Mouse (Mus musculus): Measurements from ENCODE around the gene Prkag3.

Gene Prkag3

DNA sequence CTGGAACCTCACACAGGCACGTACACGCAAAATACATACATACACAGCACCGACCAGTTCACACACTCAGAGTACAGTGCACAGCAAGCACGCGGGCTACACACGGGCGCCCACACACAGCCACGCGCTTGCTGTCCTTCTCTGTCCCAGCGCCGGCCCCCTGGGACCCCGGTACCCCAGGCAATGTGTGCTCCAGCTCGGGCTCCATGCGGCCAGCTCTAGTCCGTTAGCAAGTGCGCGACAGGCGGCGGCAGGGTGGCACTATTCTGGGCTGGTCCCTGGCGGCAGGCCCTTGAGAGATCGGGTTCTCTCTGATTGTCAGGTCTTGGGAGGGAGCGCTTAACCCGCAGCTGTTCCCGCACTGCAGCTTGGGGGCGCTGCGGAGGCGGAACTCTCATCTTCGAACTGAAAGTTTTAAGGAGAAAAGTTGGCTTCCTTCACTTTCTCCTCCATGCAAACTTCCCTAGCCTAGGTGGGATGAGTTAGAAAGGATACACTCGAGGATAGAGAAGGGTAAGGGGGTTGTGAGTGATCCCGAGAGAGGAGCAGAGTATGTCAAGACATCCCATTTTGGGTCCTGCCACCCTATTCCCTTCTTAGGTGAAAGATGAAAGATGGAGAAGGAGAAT lies at the start of gene Prkag3:
Prkag3 (minus strand) TSS at position 579 of the 629 bp plus-strand sequence.
- peak; percentile 43 for DNase-seq (ENCODE audit: extremely low spot score, low spot score)

DNA sequence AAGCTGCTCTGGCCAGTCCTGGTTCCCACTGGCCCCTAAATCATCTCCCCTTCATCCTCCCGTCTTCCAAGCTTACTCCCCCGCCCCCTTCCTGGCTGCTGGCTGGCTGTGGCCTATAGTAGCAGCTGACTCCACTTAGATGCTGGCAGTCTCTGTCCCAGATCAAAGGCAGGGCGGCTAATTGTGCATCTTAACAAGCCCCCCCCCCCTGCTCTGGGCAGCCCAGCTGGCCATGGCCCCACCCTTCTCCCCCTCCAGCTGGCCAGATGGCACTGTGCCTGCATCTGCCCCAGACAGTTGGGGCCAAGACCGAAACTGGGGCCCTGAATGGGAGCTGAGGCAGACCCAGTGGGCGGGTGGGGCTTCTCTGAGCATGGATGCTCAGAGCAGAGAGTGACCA lies 48.4 kb upstream of the Prkag3 start:
- peak; percentile 65 for DNase-seq (ENCODE audit: extremely low spot score, low spot score)

DNA sequence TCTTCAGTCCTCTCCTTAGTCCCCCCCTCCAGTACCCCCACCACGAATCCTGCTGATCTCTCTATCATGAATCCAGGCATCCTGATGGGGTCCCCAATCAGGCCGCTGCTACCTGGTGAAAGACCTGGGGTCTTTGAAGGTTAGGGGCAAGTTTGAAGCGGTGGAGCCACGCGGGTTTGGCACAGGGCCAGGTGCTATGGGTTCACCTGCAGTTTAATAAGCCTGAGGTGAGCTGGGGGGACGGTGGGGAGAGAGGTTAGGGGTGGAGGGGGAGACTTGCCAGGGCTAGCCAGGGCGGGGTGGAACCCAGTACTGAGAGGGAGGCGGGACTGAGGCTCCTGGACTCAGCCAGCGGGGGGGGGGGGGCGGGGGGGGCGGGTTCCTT lies 46.1 kb upstream of the Prkag3 start:
- DNase-seq (ENCODE audit: extremely low spot score, low spot score) = no peak

DNA sequence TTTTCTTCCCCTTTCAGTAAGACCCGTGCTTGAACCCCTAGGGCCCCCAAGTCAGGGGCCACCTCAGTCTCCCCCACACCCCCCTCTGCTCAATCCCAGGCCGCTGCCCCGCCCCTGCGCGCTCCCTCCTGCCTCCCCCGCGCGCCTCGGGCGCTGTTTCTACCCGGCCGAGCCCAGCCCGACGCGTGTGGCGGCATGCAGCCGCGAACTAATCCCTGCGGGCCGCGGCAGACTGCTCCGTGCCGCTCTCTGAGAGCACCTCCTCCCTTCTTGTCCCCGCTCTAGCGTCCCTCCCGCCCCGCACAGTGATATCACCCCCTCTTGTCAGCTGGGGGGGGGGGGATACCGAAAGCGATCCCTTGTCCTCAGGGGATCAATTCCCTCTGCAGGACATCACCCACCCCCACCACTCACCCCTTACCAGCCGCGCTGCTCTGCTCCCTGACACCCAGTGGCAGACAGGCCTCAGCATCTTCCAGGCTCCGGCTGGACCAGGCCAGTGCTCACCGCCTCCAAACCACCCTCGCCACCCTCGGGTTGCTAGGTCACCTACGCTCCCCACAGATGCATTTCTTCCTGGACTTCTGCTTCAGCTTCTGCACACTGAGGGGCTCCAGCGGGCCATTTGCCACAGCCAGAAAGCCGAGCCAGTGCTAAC lies 45.6 kb upstream of the Prkag3 start:
- peak; percentile 51 for DNase-seq (ENCODE audit: extremely low spot score, low spot score)

DNA sequence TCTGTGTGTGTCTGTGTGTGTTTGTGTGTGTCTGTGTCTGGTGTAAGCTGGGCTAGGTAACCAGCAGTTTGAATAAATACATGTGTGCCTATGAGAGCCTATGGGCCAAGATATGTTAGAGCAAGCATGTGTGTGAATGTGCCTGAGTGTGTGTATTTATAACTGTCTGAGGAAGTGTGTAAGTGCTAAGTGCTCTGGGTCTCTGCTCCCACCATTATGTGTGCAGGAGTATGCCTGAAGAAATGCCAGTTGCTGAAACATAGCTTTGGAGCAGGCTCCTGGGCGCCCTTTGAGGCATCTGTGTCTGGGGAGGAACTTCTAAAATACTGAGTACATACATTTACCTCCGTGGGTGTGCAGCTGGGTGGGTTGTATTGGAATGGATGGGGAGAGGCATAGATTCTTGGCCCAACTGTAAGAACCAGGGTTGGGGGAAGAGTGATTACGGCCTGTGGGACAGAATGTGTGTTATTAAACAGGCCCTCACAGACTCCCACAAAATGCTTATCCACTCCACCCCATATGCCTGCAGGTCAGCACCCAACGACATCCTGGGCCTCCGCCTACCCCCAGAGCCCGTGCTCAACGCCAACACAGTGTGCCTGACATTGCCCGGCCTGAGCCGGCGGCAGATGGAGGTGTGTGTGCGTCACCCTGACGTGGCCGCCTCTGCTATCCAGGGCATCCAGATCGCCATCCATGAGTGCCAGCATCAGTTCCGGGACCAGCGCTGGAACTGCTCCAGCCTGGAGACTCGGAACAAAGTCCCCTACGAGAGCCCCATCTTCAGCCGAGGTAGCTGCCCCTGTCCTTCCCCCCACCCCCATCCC lies 44.0 kb upstream of the Prkag3 start:
- DNase-seq (ENCODE audit: extremely low spot score, low spot score) = peak; percentile 31

DNA sequence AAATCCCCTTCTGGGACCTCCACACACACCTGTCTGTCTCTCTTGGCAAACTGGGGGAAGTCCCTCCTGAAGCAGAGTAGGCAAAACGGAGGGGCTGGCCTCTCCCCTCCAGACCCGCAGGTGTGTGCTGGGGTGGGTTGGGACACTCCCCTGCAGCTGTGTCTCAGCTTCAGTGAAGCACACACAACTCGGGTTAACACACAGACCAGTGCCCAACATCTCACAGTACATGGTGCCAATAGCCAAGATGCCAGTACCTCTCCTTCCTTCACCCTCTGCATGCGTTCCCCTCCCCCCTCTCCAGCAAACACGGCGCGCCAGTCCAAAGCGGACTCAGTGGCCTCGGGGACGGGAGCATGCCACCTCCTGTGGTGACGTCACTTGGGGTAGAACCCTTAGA lies 42.2 kb upstream of the Prkag3 start, which contains the start of gene Wnt10a:
Wnt10a (plus strand) TSS at position 268 of the 400 bp plus-strand sequence.
- no peak for DNase-seq (ENCODE audit: extremely low spot score, low spot score)

DNA sequence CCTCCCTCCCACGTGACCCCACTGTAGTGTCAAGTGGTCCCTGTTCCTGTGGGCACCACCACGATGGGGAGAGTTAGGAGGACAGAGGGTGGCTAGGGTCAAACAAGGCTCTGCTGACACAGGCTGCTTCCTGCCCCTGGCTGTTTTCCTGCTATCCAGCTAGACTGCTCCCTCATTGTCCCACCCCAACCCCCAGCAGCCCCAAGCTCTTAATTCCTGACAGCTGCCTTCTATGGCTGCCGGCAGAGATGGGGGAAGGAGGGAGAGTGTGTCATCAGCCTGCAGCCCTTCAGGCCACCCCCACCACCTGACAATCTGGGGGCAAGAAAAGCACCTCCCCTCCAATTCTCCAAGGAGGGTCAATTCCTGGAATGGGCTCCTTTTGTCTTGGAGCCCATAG lies 41.1 kb upstream of the Prkag3 start:
- DNase-seq (ENCODE audit: extremely low spot score, low spot score) = no peak

DNA sequence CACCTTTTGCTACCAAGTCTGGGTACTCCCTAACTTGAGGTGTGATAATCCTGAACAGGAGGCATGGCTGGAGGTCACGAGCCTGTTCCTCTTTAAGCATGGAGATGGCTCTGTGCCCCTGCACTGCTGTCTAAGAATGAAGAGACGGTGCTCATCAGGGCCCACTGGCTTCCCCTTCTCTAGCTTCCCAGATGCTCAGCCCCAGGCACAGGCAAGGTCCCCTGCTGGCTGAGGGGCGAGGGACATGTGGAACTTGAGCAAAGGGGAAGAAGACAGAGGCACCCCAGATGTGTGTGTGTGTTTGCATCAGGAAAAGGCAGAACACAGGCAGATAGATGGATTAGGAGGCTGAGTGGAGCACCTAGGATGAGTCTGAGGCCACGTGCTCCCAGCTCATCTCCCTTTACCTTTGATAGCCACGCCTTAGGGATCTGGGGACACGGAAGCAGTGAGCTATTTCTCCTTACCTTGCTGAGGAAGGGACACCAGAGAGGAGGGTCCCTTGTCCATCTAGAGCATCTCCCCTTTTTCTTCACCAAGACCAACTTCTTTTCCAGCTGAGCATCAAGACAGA lies 39.7 kb upstream of the Prkag3 start:
- no peak for DNase-seq (ENCODE audit: extremely low spot score, low spot score)

DNA sequence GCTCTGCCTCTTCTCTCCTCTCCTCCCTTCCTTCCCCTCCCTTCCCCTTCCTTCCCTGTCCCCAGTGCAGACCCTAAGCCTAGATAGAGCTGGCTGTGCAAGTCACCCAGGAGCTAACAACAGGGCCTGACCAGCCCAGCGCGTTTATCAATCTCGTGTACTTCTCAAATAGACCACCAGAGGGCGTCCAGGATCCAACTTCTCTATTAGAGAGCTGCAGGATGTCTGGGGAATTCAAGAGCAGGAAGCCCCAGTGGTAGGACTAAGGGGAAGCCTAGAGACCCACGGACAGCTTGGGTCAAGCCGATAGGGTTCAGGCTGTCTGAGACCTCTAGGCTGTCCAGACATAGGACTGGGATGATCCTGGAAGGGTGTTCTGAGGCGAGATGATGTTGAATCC lies 38.8 kb upstream of the Prkag3 start:
- peak; percentile 87 for DNase-seq (ENCODE audit: extremely low spot score, low spot score)

DNA sequence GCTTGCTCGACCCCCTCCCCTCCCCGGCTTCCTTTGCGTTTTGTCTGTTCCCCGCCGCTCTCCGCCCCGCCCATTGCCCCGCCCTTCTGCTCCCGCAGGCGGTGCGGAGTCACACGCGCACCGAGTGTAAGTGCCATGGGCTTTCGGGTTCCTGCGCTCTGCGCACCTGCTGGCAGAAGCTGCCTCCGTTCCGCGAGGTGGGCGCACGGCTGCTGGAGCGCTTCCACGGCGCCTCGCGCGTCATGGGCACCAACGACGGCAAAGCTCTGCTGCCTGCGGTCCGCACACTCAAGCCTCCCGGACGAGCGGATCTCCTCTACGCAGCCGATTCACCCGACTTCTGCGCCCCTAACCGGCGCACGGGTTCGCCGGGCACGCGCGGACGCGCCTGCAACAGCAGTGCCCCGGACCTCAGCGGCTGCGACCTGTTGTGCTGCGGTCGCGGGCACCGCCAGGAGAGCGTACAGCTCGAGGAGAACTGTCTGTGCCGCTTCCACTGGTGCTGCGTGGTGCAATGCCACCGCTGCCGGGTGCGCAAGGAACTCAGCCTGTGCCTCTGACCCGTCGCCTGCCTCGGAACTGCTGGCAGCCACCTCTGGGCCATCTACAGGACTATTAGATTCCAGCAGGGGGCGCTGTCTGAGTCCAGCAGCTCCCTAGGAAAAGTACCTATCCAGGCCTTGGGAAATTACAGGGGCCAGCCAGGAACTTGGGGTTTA lies 35.2 kb upstream of the Prkag3 start:
- peak; percentile 74 for DNase-seq (ENCODE audit: extremely low spot score, low spot score)

DNA sequence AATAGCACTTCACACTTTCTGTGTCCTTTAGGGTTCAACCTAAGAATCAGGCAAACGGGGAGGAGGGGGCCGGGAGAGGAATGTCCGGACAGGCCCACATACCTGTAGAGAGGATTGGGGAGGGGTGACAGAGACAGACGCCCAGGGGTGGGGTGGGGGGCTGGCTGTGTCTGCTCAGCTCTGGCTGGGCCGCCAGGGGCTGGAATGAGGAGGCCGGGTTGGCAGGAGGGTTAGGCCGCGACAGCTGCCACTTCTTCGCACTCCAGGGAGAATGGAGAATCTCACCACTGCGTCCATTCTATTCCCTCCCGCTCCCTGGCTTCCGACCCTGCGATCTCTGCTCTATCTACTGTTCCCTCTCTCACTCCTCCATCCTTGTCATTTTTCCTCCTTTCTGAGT lies 34.5 kb upstream of the Prkag3 start:
- DNase-seq (ENCODE audit: extremely low spot score, low spot score) = peak; percentile 38

DNA sequence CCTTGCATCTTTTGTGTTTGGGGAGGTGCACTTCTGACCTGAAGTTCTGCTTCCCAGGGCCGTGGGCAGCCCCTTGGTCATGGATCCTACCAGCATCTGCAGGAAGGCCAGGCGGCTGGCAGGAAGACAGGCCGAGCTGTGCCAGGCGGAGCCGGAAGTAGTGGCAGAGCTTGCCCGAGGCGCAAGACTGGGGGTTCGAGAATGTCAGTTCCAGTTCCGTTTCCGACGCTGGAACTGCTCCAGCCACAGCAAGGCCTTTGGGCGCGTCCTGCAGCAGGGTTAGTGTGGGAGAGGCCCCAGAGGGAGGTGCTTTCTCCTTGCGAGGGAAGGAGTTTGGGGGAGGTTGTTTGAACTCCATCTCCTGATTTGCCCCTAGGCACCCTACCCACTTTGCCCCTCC lies 33.0 kb upstream of the Prkag3 start:
- no peak for DNase-seq (ENCODE audit: extremely low spot score, low spot score)

DNA sequence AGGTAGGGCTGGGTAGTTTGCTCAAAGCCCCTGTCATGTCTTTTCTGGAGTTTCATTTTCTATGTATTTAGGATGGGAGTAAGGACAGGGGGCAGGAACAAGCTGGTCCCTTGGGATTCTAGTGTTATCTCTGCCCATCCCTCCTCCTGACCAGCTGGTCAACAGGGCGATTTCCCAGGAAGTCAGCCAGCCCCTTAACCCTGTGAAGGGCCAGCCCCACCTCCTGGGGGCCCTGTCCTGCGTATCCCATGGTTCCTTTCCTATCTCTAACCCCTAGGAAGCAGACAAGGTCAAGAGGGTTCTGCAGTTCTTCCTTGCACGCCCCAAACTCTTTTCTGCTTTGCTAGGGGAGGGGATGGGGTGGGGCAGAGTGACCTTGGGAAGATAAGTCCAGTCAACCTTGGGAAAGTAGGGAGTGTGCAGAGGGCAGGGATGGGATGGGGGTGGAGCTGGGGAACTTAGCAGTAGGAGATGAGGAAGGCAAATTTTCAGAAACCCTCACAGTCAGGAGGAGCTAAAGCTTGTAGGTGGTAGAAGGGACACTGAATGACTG lies 30.0 kb upstream of the Prkag3 start:
- DNase-seq (ENCODE audit: extremely low spot score, low spot score) = no peak

DNA sequence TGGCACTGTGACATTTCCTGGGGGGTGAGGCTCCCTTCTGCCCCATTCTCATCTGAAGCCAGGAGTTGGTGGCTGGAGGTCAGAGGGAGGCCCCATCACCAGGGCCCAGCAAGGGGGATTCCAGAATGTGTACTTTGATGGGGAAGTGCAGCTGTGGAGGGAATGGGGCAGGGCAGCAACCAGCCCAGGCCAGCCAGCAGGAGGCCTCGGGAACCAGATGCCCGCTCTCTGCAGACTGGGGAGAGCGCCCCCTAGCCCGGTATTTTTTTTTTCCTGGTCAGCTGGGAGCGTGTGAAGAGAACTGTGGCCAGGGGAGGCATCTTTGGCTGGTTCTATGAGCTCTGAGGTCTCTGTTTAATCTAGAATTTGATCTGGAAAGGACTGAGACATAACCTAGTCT lies 26.8 kb upstream of the Prkag3 start:
- DNase-seq (ENCODE audit: extremely low spot score, low spot score) = no peak

DNA sequence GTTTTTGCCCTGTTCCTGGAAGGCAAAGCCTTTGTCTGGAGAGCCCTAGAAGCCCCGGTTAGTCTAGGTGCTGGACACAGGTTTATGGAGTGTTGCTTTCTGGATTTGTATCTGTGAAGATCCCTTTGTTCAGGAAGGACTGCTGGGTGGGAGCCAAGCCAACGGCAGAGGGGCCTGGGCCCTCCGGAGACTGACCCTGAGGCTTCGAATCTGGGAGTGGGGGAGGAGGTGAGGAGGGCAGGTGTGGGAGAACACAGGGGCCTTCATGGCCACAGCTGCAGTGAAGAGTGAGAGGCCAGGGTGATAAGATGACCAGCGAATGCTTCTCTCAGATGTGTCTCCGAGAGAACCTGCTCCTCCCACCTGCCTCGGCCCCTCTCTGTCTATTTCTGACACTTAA lies 25.0 kb upstream of the Prkag3 start:
- DNase-seq (ENCODE audit: extremely low spot score, low spot score) = no peak

DNA sequence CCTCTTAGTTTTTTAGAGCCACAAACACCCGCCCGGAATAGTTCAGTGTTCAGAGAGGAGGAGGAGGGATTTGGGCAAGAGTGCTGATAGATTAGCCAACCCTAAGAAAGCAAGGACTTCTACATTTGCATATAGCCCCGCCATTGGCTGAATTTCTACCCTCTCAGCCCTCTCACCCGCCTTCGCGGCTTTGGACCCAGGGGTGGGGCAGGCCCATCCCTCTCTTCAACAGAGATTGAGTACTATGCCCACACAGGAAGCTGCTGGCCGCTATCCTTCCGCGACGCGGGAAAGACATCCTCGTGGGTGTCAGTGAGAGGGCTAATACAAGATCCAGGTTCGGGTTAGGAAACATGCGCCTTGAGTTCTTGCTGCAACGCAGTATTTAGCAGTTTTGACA lies 24.1 kb upstream of the Prkag3 start:
- peak; percentile 80 for DNase-seq (ENCODE audit: extremely low spot score, low spot score)

DNA sequence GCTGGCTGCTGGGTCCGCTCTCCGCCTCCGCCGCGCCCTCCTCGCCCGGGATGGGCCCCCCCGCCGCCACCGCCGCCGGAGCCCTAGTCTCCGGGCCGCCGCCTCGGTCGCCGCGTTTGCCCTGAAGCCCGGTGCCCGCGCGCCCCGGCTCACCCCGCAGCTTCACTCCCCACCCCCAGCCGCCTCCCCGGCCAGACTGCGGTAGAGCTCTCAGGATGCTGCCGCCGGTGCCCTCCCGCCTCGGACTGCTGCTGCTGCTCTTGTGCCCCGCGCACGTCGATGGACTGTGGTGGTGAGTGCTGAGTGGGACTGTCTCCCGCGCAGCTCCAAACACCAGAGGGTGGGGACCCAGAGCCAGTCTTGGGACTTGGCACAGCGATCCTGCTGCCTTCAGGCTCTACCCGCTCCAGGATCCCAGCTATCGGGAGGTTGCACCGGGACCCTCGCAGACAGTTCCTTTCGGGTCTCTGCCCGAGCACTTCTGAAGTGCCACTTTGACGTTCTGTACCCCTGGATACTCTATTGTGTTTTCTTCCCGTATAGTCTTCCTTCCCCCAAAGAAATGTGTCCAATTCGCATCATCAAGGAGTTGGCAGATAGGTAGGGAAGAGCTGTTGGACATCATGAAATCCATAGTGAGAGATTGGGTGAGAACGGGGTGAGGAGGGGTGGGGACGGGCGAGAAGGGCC lies 23.1 kb upstream of the Prkag3 start:
- DNase-seq (ENCODE audit: extremely low spot score, low spot score) = peak; percentile 67

DNA sequence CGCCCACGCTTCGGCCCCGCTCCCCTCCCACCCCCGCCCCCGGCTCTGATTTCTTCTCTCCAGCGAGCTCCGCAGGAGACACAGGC lies 22.7 kb upstream of the Prkag3 start, which contains the start of gene Wnt6:
Wnt6 (plus strand) TSS at position 48 of the 86 bp plus-strand sequence.
- DNase-seq (ENCODE audit: extremely low spot score, low spot score) = no peak

DNA sequence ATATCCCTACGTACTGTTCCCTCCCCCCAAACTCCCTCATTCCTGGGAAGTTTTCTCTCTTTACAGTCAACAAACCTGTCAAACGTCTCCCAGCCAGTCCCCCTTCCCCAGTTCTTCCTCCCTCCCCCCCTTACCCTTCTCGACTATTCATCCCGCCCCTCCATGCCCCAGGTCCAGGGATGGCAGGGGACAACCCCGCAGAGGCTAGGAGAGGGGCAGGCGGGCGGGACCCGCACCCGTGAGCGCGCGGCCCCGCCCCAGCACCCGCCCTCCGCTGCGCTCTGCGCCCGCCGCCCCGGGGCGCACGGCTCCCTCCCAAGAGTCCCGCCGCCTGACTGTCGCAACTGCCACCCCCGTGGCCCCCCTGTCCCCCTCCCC lies 22.4 kb upstream of the Prkag3 start:
- DNase-seq (ENCODE audit: extremely low spot score, low spot score) = peak; percentile 54

DNA sequence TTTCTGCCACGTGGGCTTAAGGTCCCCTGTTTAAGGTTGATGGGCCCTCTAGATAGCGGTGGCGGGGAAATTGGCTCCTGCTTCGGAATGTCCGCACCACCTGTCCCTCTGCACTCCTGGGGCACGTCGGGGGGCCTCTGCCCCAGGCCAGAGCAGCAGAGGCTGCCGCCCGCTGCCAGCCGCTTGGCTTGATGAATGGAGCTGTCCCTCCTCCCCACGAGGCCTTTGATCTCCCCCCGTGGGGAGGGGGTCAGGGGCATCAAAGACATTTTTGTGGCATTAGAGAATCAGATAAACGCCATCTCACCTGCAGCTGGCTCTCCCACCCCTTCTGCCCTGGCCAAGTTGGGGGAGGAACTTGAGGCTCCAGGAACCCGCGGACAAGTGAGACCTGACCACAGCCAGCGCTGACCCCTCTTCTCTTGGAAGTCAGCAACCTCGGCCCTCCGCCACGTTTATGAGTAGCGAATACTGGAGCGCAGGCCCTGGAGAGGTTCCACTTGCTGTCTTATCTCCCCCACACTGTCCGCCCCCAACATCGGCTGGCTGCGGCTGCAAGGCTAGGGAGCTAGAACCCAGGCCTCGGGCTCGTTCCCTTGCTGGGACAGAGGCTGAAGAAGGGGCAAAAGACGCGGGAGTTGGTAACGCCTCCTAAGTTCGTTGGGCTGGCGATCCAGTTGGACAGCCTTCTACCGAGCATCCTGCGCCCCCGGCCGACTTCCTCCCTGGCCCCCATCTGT lies 21.9 kb upstream of the Prkag3 start:
- DNase-seq (ENCODE audit: extremely low spot score, low spot score) = peak; percentile 67

All from neural tube, embryonic 10.5 days (tissue).